Mouse (Mus musculus): ENCODE measurements around the gene Xpc. TPM values are rescaled to one million over a fixed set of nuclear protein-coding genes. Genes with fewer than 3 reads are reported as not detected.

Xpc gene
- polyA plus RNA-seq, 1 experiment from 2014 or later: 17.5 TPM

DNA sequence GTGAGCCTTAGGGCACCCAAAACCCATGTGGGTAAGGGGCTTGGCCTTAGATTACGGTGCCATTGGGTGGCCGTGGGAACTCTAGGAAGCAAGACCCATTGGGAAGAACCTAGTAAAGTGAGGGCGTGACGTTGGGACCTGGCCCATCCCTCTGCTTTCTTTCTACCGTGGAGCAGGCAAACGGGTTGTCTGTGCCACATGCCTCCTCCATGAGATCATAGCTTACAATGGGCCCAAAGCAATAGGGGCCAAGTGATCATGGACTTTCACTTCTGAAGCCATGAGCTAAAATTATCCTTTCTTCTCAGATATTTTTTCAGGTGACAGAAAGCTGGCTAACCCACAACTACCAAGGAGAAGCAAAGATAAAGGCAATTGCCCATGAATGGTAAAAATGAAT is 15.6 kb upstream of the Xpc start:
- no peak overlapping the region for H3K27ac ChIP-seq (ENCODE audit: low read depth, low read length)
- H3K27me3 ChIP-seq (replicated peaks; ENCODE audit: control insufficient read depth, insufficient read depth, low read length): no peaks in the 10 kb centered on the region
- H3K4me1 ChIP-seq (ENCODE audit: control insufficient read depth, insufficient read depth, low read length): no peaks in the 10 kb centered on the region
- no peak overlapping the region for H3K4me2 ChIP-seq (ENCODE audit: low read length)
- DNase-seq (ENCODE audit: low spot score): no peak
- H3K36me3 ChIP-seq (ENCODE audit: control insufficient read depth, insufficient read depth, low read length): 0 out of 2 replicates have a peak, but pooled peaks cover 5% of the 10 kb centered on the region
- no peak overlapping the region for H3K9ac ChIP-seq (ENCODE audit: low read length)
- ATAC-seq: no peak
- H3K4me3 ChIP-seq (ENCODE audit: low read depth, low read length): no peak overlapping the region
- no peaks in the 10 kb centered on the region for H3K9me3 ChIP-seq (replicated peaks; ENCODE audit: control insufficient read depth, low read length)
- WGBS: 91% methylated on average over 6 of the region's 6 CpGs

DNA sequence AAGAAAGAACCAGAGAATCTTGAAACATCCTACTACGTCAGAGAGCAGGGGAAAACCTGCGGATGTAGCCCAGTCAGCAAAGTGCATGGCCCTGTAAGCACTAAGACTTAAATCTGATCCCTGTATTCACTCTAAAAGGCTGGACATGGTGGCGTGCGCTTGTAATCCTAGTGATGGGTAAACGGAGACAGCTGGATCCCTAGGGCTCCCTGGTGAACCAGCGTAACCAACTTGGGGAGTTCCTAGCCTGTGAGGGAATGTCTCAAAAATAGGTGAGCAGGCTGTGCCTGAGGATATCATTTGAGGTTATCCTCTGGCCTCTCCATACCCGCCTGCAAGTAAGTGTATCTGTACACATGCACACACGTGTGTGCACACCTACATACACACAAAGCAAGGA is 15.0 kb upstream of the Xpc start:
- Histone ChIP-seq H3K4me2 (ENCODE audit: low read length) (no peak overlapping the region), H3K9ac (ENCODE audit: low read length) (no peak overlapping the region), H3K4me3 (ENCODE audit: low read depth, low read length) (no peak overlapping the region), H3K9me3 (replicated peaks; ENCODE audit: control insufficient read depth, low read length) (no peaks in the 10 kb centered on the region), H3K4me1 (ENCODE audit: control insufficient read depth, insufficient read depth, low read length) (no peaks in the 10 kb centered on the region), H3K36me3 (ENCODE audit: control insufficient read depth, insufficient read depth, low read length) (0 out of 2 replicates have a peak, but pooled peaks cover 5% of the 10 kb centered on the region), H3K27ac (ENCODE audit: low read depth, low read length) (no peak overlapping the region), H3K27me3 (replicated peaks; ENCODE audit: control insufficient read depth, insufficient read depth, low read length) (no peaks in the 10 kb centered on the region)
- 87% methylated on average over 8 of the region's 8 CpGs for WGBS
- DNase-seq (ENCODE audit: low spot score) (no peak), ATAC-seq (no peak)

DNA sequence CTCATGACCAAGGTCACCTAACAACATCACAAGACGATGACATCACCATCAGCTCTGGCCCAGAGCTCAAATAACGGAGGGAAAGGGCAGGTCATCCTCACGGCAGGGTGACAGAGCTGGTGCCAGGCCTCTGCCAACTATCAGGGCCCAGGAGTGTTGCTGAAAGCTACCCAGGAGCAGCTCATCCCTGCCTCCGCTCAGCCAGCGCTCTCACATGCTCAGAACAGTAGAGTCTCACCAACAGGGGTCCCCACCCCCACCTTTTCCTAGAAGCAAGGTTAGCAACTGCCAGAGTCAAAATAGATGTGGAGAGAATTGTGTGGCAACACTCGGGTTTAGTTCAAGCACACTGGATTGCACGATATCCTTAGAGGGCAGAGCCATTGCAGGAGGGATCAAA is 12.6 kb upstream of the Xpc start:
- H3K4me3 ChIP-seq (ENCODE audit: low read depth, low read length): no peak overlapping the region
- H3K27me3 ChIP-seq (replicated peaks; ENCODE audit: control insufficient read depth, insufficient read depth, low read length): no peaks in the 10 kb centered on the region
- H3K9me3 ChIP-seq (replicated peaks; ENCODE audit: control insufficient read depth, low read length): no peaks in the 10 kb centered on the region
- DNase-seq (ENCODE audit: low spot score): no peak
- H3K4me1 ChIP-seq (ENCODE audit: control insufficient read depth, insufficient read depth, low read length): no peaks in the 10 kb centered on the region
- no peak overlapping the region for H3K9ac ChIP-seq (ENCODE audit: low read length)
- peaks cover 24% of the 10 kb centered on the region for H3K36me3 ChIP-seq (ENCODE audit: control insufficient read depth, insufficient read depth, low read length)
- H3K27ac ChIP-seq (ENCODE audit: low read depth, low read length): no peak overlapping the region
- WGBS: 89% methylated on average over 7 of the region's 7 CpGs
- no peak overlapping the region for H3K4me2 ChIP-seq (ENCODE audit: low read length)
- ATAC-seq: no peak

DNA sequence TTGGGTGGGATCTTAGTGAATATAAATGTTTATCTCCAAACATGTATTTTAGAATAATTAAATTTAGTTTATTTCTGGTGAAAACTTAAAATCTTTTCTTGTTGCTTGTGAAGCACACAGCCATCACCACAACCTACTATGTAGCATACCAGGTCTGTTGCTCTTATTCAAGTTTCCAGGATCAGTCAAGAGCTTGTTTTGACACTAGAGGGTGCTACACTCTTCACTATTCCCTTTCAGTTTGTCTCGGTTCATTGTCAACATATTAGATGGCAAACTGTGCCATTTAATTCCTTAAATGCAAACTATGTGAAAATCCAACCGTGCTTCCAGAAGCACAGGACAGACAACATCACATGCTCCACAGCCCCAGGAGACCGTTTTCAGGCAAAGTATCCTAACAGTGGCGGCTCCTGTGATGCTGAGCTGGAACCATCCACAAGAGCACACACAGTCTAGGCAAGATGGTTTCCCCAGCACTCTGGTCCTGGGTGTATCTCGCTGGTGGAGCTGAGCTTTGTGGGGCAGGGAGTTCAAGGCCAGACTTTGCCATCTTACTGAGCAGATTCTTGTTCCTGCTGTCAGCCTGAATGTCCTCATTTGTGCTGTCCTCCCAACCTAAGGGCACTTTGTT is 11.7 kb upstream of the Xpc start:
- no peak overlapping the region for H3K4me2 ChIP-seq (ENCODE audit: low read length)
- H3K27ac ChIP-seq (ENCODE audit: low read depth, low read length): no peak overlapping the region
- ATAC-seq (peak; percentile 52; the same call in 1 of the 2 replicates), DNase-seq (ENCODE audit: low spot score) (peak; percentile 82)
- H3K9ac ChIP-seq (ENCODE audit: low read length): no peak overlapping the region
- 52% methylated on average over 5 of the region's 5 CpGs for WGBS
- no peaks in the 10 kb centered on the region for H3K9me3 ChIP-seq (replicated peaks; ENCODE audit: control insufficient read depth, low read length)
- no peaks in the 10 kb centered on the region for H3K4me1 ChIP-seq (ENCODE audit: control insufficient read depth, insufficient read depth, low read length)
- H3K4me3 ChIP-seq (ENCODE audit: low read depth, low read length): no peak overlapping the region
- no peaks in the 10 kb centered on the region for H3K27me3 ChIP-seq (replicated peaks; ENCODE audit: control insufficient read depth, insufficient read depth, low read length)
- H3K36me3 ChIP-seq (ENCODE audit: control insufficient read depth, insufficient read depth, low read length): peaks cover 33% of the 10 kb centered on the region

DNA sequence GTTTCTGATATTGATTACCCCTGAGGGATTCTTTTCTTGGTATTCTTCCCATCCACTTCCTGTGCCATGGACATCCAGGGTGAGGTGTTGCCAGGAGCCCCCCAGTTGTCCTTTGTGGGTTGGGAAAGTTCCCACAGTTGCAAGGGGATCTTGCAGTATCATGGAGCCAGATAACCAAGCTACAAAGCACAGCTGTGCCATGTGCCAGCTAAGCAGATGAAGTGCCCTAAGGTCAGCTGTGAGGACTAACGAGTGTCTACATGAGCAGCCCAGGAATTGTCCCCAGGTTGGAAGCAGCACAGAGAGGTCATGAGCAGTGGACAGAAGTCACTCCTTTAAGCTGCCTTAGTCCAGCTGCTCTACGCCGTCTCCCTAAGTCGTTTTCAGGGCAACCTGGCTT is 9.9 kb upstream of the Xpc start:
- WGBS: 76% methylated on average over 4 of the region's 4 CpGs
- no peaks in the 10 kb centered on the region for H3K9me3 ChIP-seq (replicated peaks; ENCODE audit: control insufficient read depth, low read length)
- H3K4me2 ChIP-seq (ENCODE audit: low read length): no peak overlapping the region
- no peaks in the 10 kb centered on the region for H3K4me1 ChIP-seq (ENCODE audit: control insufficient read depth, insufficient read depth, low read length)
- peaks cover 50% of the 10 kb centered on the region for H3K36me3 ChIP-seq (ENCODE audit: control insufficient read depth, insufficient read depth, low read length)
- no peak for ATAC-seq
- no peaks in the 10 kb centered on the region for H3K27me3 ChIP-seq (replicated peaks; ENCODE audit: control insufficient read depth, insufficient read depth, low read length)
- H3K27ac ChIP-seq (ENCODE audit: low read depth, low read length): no peak overlapping the region
- no peak overlapping the region for H3K4me3 ChIP-seq (ENCODE audit: low read depth, low read length)
- DNase-seq (ENCODE audit: low spot score): no peak
- no peak overlapping the region for H3K9ac ChIP-seq (ENCODE audit: low read length)

DNA sequence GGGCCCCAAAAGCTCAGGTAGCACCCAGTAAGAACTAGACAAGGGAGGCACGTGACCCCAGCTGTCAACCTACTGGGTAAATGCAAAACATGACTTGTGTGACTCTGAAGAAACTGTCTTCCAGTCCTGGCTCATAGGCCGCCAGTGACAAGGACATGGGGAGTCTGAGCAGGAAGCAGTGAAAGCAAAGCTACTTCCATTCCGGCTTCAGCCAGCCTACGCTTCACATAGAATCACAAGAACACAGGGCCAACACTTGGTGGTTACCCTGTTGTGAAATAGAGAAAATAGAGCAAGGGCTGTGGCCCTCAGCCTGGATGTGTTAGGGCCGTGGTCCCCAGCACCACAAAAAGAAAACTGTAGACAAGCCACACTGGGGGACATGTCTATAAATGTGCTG is 7.1 kb upstream of the Xpc start:
- peaks cover 69% of the 10 kb centered on the region for H3K36me3 ChIP-seq (ENCODE audit: control insufficient read depth, insufficient read depth, low read length)

DNA sequence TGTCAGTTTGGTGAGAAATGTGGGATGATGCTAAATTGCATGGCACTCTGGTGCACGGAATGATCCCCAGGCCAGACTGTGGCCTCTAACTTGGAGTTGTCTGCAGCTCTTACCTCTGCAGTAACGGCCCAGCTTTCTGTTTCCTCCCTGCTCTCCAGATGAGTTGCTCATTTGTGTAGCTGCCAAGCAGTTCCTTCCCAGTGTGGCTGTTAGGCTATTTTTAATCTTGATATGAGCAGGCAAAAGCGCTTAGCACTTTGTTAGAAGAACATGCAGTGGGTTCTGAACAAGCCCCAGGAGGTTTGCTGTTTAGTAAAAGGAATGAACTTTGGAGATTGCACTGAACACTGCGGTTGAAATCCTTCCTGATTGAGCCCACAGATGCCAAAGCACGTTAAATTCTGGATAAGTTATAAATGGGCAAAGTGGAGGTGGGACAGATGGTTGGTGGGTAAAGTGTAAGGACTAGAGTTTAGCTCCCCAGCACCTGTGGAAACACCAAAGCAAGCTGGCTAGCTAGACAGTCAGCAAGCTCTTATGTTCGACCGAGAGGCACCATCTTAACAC is 2.8 kb upstream of the Xpc start:
- H3K4me1 ChIP-seq (ENCODE audit: control insufficient read depth, insufficient read depth, low read length): peaks cover 11% of the 10 kb centered on the region
- ATAC-seq (no peak), DNase-seq (ENCODE audit: low spot score) (no peak)
- WGBS: 91% methylated on average over 7 of the region's 7 CpGs
- no peak overlapping the region for H3K9ac ChIP-seq (ENCODE audit: low read length)
- H3K4me2 ChIP-seq (ENCODE audit: low read length): no peak overlapping the region
- H3K4me3 ChIP-seq (ENCODE audit: low read depth, low read length): no peak overlapping the region
- H3K27ac ChIP-seq (ENCODE audit: low read depth, low read length): no peak overlapping the region
- H3K9me3 ChIP-seq (replicated peaks; ENCODE audit: control insufficient read depth, low read length): no peaks in the 10 kb centered on the region
- H3K27me3 ChIP-seq (replicated peaks; ENCODE audit: control insufficient read depth, insufficient read depth, low read length): no peaks in the 10 kb centered on the region
- peaks cover 57% of the 10 kb centered on the region for H3K36me3 ChIP-seq (ENCODE audit: control insufficient read depth, insufficient read depth, low read length)

More for the DNA sequence above, 7.1 kb upstream of the Xpc start:
- no peaks in the 10 kb centered on the region for H3K4me1 ChIP-seq (ENCODE audit: control insufficient read depth, insufficient read depth, low read length)
- no peak overlapping the region for H3K4me2 ChIP-seq (ENCODE audit: low read length)
- H3K4me3 ChIP-seq (ENCODE audit: low read depth, low read length): no peak overlapping the region
- H3K9ac ChIP-seq (ENCODE audit: low read length): no peak overlapping the region
- WGBS: 92% methylated on average over 5 of the region's 5 CpGs
- DNase-seq (ENCODE audit: low spot score) (no peak), ATAC-seq (no peak)
- no peaks in the 10 kb centered on the region for H3K27me3 ChIP-seq (replicated peaks; ENCODE audit: control insufficient read depth, insufficient read depth, low read length)
- no peak overlapping the region for H3K27ac ChIP-seq (ENCODE audit: low read depth, low read length)
- no peaks in the 10 kb centered on the region for H3K9me3 ChIP-seq (replicated peaks; ENCODE audit: control insufficient read depth, low read length)

DNA sequence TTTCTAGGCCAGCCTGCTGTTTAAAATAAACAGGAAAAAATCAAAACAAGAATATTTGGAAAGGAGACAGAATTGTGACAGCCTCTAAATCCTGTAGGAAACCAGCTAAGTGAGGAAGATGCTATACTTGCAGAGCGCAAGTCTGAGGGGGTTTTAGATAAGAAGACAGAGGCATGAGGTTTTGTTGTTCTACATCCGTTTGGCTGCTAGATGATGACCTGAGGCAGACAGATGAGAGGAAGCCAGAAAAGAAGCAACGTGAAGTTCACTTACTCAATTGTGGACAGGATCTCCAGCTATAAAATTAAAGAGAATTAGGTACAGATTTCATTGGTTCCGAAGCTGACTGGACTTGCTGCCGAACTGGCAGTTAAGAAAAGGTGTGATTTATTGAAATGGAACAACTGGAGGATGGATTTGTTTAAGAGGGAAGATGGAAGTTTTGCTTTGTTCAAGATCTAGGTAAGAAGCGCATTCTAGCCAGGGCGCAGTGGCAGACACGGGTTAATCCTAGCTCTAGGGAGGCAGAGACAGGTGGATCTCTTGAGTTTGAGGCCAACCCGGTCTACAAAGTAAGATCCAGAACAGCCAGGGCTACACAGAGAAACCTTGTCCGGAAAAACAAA is 838 bp downstream of the Xpc start:
- Histone ChIP-seq H3K27me3 (replicated peaks; ENCODE audit: control insufficient read depth, insufficient read depth, low read length) (no peaks in the 10 kb centered on the region), H3K36me3 (ENCODE audit: control insufficient read depth, insufficient read depth, low read length) (peaks cover 25% of the 10 kb centered on the region), H3K27ac (ENCODE audit: low read depth, low read length) (no peak overlapping the region), H3K4me1 (ENCODE audit: control insufficient read depth, insufficient read depth, low read length) (peaks cover 11% of the 10 kb centered on the region), H3K9me3 (replicated peaks; ENCODE audit: control insufficient read depth, low read length) (no peaks in the 10 kb centered on the region), H3K4me2 (ENCODE audit: low read length) (peak overlapping the region; percentile 73), H3K4me3 (ENCODE audit: low read depth, low read length) (peak overlapping the region; percentile 64), H3K9ac (ENCODE audit: low read length) (peak overlapping the region; percentile 91)
- ATAC-seq (no peak), DNase-seq (ENCODE audit: low spot score) (no peak)
- WGBS: 36% methylated on average over 10 of the region's 10 CpGs

DNA sequence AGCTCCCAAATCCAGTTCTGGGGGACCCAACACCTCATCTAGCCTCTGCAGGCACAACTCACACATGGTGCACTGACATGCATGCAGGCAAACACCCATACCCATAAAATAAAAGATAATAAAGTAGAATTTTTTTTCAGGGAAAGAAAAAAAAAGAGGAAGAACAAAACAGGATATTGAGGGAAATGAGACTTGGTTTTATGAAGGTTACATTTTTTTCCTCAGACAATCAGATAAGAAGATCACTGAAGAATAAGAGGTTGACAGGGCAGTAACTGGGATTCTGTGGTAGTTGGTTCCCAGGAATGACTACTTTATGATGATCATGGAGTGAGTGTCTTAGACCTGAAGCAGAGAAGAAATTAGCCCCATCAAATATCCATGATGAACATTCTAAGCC is 1.6 kb downstream of the Xpc start:
- ATAC-seq: no peak
- Histone ChIP-seq H3K36me3 (ENCODE audit: control insufficient read depth, insufficient read depth, low read length) (peaks cover 19% of the 10 kb centered on the region), H3K4me2 (ENCODE audit: low read length) (peak overlapping the region; percentile 73; the same call in 1 of the 2 replicates), H3K4me3 (ENCODE audit: low read depth, low read length) (no peak overlapping the region), H3K27ac (ENCODE audit: low read depth, low read length) (no peak overlapping the region), H3K9me3 (replicated peaks; ENCODE audit: control insufficient read depth, low read length) (no peaks in the 10 kb centered on the region), H3K4me1 (ENCODE audit: control insufficient read depth, insufficient read depth, low read length) (peaks cover 11% of the 10 kb centered on the region), H3K9ac (ENCODE audit: low read length) (no peak overlapping the region; the same call in none of the 2 replicates), H3K27me3 (replicated peaks; ENCODE audit: control insufficient read depth, insufficient read depth, low read length) (no peaks in the 10 kb centered on the region)
- DNase-seq (ENCODE audit: low spot score): no peak

Measured in forebrain, embryonic 14.5 days (tissue).